Mouse (Mus musculus): ENCODE data around the gene Cbx1.
"Not testable (repeated sequence)": the region's sequence is repeated elsewhere in the genome, so short reads cannot be mapped to it uniquely, and the experiment has no call there.

Gene Cbx1

GRCm38 (mm10) chr11:96832973-96833372, 44.0 kb downstream of the Cbx1 start:
- no peak for DNase-seq (ENCODE audit: extremely low read depth, insufficient read length, low spot score)

- no peak for DNase-seq (ENCODE audit: extremely low read depth, insufficient read length, low spot score)
Observed at GRCm38 (mm10) chr11:96834127-96834526, 45.2 kb downstream of the Cbx1 start.

GRCm38 (mm10) chr11:96837298-96837697, 48.4 kb downstream of the Cbx1 start:
- DNase-seq (ENCODE audit: extremely low read depth, insufficient read length, low spot score) = peak; percentile 69

GRCm38 (mm10) chr11:96838341-96838740, 49.4 kb downstream of the Cbx1 start:
- no peak for DNase-seq (ENCODE audit: extremely low read depth, insufficient read length, low spot score)

GRCm38 (mm10) chr11:96839428-96839827, 50.5 kb downstream of the Cbx1 start:
- DNase-seq (ENCODE audit: extremely low read depth, insufficient read length, low spot score) = no peak

GRCm38 (mm10) chr11:96839877-96840276, 51.0 kb downstream of the Cbx1 start:
- DNase-seq (ENCODE audit: extremely low read depth, insufficient read length, low spot score) = no peak

- peak; percentile 66 for DNase-seq (ENCODE audit: extremely low read depth, insufficient read length, low spot score)
Observed at GRCm38 (mm10) chr11:96840290-96840689, 51.4 kb downstream of the Cbx1 start.

GRCm38 (mm10) chr11:96843627-96844026, 54.7 kb downstream of the Cbx1 start:
- no peak for DNase-seq (ENCODE audit: extremely low read depth, insufficient read length, low spot score)

- DNase-seq (ENCODE audit: extremely low read depth, insufficient read length, low spot score) = no peak
Observed at GRCm38 (mm10) chr11:96847240-96847639, 58.3 kb downstream of the Cbx1 start.

GRCm38 (mm10) chr11:96848694-96849093, 59.8 kb downstream of the Cbx1 start:
- DNase-seq (ENCODE audit: extremely low read depth, insufficient read length, low spot score) = no peak

GRCm38 (mm10) chr11:96849145-96849544, 60.2 kb downstream of the Cbx1 start:
- DNase-seq (ENCODE audit: extremely low read depth, insufficient read length, low spot score) = not testable (repeated sequence)

GRCm38 (mm10) chr11:96849681-96850467, 60.9 kb downstream of the Cbx1 start, which contains the start of gene Copz2:
TSS of gene Copz2 (plus strand) at chr11:96849870.
- peak; percentile 72 for DNase-seq (ENCODE audit: extremely low read depth, insufficient read length, low spot score)

- peak; percentile 48 for DNase-seq (ENCODE audit: extremely low read depth, insufficient read length, low spot score)
Observed at GRCm38 (mm10) chr11:96857446-96857845, 68.5 kb downstream of the Cbx1 start.

Measured in 3134 (cell line).